Mouse (Mus musculus) liver, embryonic 11.5 days (tissue): ENCODE measurements at regions not wholly inside any gene's neighbourhood (a gene's known extent, or its start where the extent isn't known, plus 50 kb on each side); places are given as distances from the start of the nearest gene placed in this dataset.

ENCODE experiments used
- ATAC-seq: fragments of 200-750 bp; cut with Nextera tagmentation; replicated peaks from 2 replicates; pipeline ENCODE4 v1.8.0; 2017; ENCODE audit warnings: moderate number of reproducible peaks, mild to moderate bottlenecking, moderate TSS enrichment, moderate library complexity; ENCODE audit not compliant: low FRiP score
- DNase-seq: peaks from one replicate; pipeline ENCODE4 v3.0.0-alpha.2; 2017; ENCODE audit warnings: low spot score
- H3K27ac ChIP-seq: fragments of 300-500 bp; sonication (generic); 2 replicates; pipeline ENCODE4 v1.5.1; 2014; ENCODE audit warnings: mild to moderate bottlenecking, low read depth, low read length, control low read depth
- H3K27me3 ChIP-seq: fragments of 300-500 bp; sonication (generic); replicated peaks from 2 replicates; pipeline ENCODE4 v1.6.1; 2014; ENCODE audit warnings: low read length, mixed read lengths; ENCODE audit not compliant: control insufficient read depth, insufficient read depth
- H3K36me3 ChIP-seq: fragments of 300-500 bp; sonication (generic); 2 replicates; pipeline ENCODE4 v1.6.1; 2014; ENCODE audit warnings: mild to moderate bottlenecking, low read length, moderate library complexity, mixed read lengths; ENCODE audit not compliant: control insufficient read depth, insufficient read depth
- H3K4me1 ChIP-seq: fragments of 300-500 bp; sonication (generic); replicated peaks from 2 replicates; pipeline ENCODE4 v1.6.1; 2014; ENCODE audit warnings: low read length, mixed read lengths; ENCODE audit not compliant: control insufficient read depth, insufficient read depth
- H3K4me2 ChIP-seq: fragments of 300-500 bp; sonication (generic); 2 replicates; pipeline ENCODE4 v1.6.1; 2014; ENCODE audit warnings: mild to moderate bottlenecking, control low read depth, moderate library complexity
- H3K4me3 ChIP-seq: fragments of 300-500 bp; sonication (generic); 2 replicates; pipeline ENCODE4 v1.5.1; 2014; ENCODE audit warnings: low read depth, low read length, control low read depth
- H3K9ac ChIP-seq: fragments of 300-500 bp; sonication (generic); 2 replicates; pipeline ENCODE4 v1.6.1; 2014; ENCODE audit warnings: low read depth, low read length, control low read depth
- H3K9me3 ChIP-seq: fragments of 300-500 bp; sonication (generic); 2 replicates; pipeline ENCODE4 v1.6.1; 2016; ENCODE audit warnings: low read length, inconsistent platforms, mixed read lengths; ENCODE audit not compliant: control insufficient read depth
- WGBS: fragments of 180-500 bp; shearing (Covaris S2); extraction: QIAGEN DNeasy Blood & Tissue Kit; methylation state at CpG from one replicate; pipeline ENCODE4 v1.1.7; 2014; 5-methylcytosine and 5-hydroxymethylcytosine counted together

GRCm38 (mm10) chr10:16438414-16438813 lies 1284.6 kb upstream of the Cited2 start:
- Histone ChIP-seq H3K4me2 (no peak overlapping the region), H3K36me3 (no peaks in the 10 kb centered on the region), H3K9ac (no peak overlapping the region), H3K4me3 (no peak overlapping the region), H3K9me3 (no peaks in the 10 kb centered on the region), H3K27me3 (no peaks in the 10 kb centered on the region), H3K4me1 (no peaks in the 10 kb centered on the region), H3K27ac (no peak overlapping the region)
- WGBS: 75% methylated on average over 4 of the region's 4 CpGs
- ATAC-seq (no peak), DNase-seq (no peak)

- Histone ChIP-seq H3K27me3 (no peaks in the 10 kb centered on the region), H3K4me3 (no peak overlapping the region), H3K4me1 (no peaks in the 10 kb centered on the region), H3K4me2 (no peak overlapping the region), H3K9ac (no peak overlapping the region), H3K36me3 (no peaks in the 10 kb centered on the region), H3K27ac (no peak overlapping the region), H3K9me3 (no peaks in the 10 kb centered on the region)
- ATAC-seq (no peak), DNase-seq (no peak)
- 49% methylated on average over 3 of the region's 3 CpGs for WGBS
These were observed 1281.9 kb upstream of the Cited2 start for GRCm38 (mm10) chr10:16440932-16441640.

- no peaks in the 10 kb centered on the region for H3K9me3 ChIP-seq
- H3K4me2 ChIP-seq: no peak overlapping the region
- H3K27ac ChIP-seq: no peak overlapping the region
- no peaks in the 10 kb centered on the region for H3K4me1 ChIP-seq
- no peaks in the 10 kb centered on the region for H3K36me3 ChIP-seq
- WGBS: 77% methylated on average over 2 of the region's 2 CpGs
- no peak overlapping the region for H3K4me3 ChIP-seq
- H3K27me3 ChIP-seq: no peaks in the 10 kb centered on the region
- ATAC-seq (no peak), DNase-seq (no peak)
- H3K9ac ChIP-seq: no peak overlapping the region
These were observed 1281.4 kb upstream of the Cited2 start for GRCm38 (mm10) chr10:16441661-16442072.

GRCm38 (mm10) chr10:16443901-16444300 lies 1279.1 kb upstream of the Cited2 start:
- no peak for ATAC-seq

GRCm38 (mm10) chr10:16467935-16468334 lies 1255.1 kb upstream of the Cited2 start:
- no peaks in the 10 kb centered on the region for H3K36me3 ChIP-seq
- no peak for ATAC-seq

More at GRCm38 (mm10) chr10:16443901-16444300, 1279.1 kb upstream of the Cited2 start:
- no peaks in the 10 kb centered on the region for H3K36me3 ChIP-seq
- no peak overlapping the region for H3K4me2 ChIP-seq
- no peak overlapping the region for H3K4me3 ChIP-seq
- no peaks in the 10 kb centered on the region for H3K9me3 ChIP-seq
- no peak overlapping the region for H3K27ac ChIP-seq
- DNase-seq: no peak
- no peaks in the 10 kb centered on the region for H3K27me3 ChIP-seq
- no peaks in the 10 kb centered on the region for H3K4me1 ChIP-seq
- no peak overlapping the region for H3K9ac ChIP-seq

GRCm38 (mm10) chr10:16469711-16470110 lies 1253.3 kb upstream of the Cited2 start:
- no peak overlapping the region for H3K4me3 ChIP-seq
- WGBS: 34% methylated on average over 1 of the region's 1 CpGs
- H3K27ac ChIP-seq: no peak overlapping the region
- no peaks in the 10 kb centered on the region for H3K27me3 ChIP-seq
- no peak overlapping the region for H3K9ac ChIP-seq
- H3K36me3 ChIP-seq: no peaks in the 10 kb centered on the region
- DNase-seq: no peak
- no peak; the same call in 1 of the 2 replicates for ATAC-seq
- H3K4me2 ChIP-seq: no peak overlapping the region
- no peaks in the 10 kb centered on the region for H3K4me1 ChIP-seq
- H3K9me3 ChIP-seq: no peaks in the 10 kb centered on the region

More at GRCm38 (mm10) chr10:16467935-16468334, 1255.1 kb upstream of the Cited2 start:
- no peak for DNase-seq
- Histone ChIP-seq H3K9me3 (no peaks in the 10 kb centered on the region), H3K9ac (no peak overlapping the region), H3K4me3 (no peak overlapping the region), H3K4me1 (no peaks in the 10 kb centered on the region), H3K27me3 (no peaks in the 10 kb centered on the region), H3K4me2 (no peak overlapping the region), H3K27ac (no peak overlapping the region)
- 72% methylated on average over 3 of the region's 3 CpGs for WGBS

GRCm38 (mm10) chr10:16473952-16474521 lies 1249.0 kb upstream of the Cited2 start:
- Histone ChIP-seq H3K27me3 (no peaks in the 10 kb centered on the region), H3K4me2 (no peak overlapping the region)
- 53% methylated on average over 1 of the region's 1 CpGs for WGBS

GRCm38 (mm10) chr10:16498580-16498979 lies 1224.4 kb upstream of the Cited2 start:
- Histone ChIP-seq H3K4me2 (no peak overlapping the region), H3K27ac (no peak overlapping the region), H3K9ac (no peak overlapping the region), H3K9me3 (no peaks in the 10 kb centered on the region), H3K4me3 (no peak overlapping the region), H3K4me1 (no peaks in the 10 kb centered on the region), H3K36me3 (no peaks in the 10 kb centered on the region), H3K27me3 (no peaks in the 10 kb centered on the region)
- 93% methylated on average over 1 of the region's 1 CpGs for WGBS
- ATAC-seq (no peak), DNase-seq (no peak)

More at GRCm38 (mm10) chr10:16473952-16474521, 1249.0 kb upstream of the Cited2 start:
- Histone ChIP-seq H3K27ac (no peak overlapping the region), H3K4me1 (no peaks in the 10 kb centered on the region), H3K36me3 (no peaks in the 10 kb centered on the region), H3K9me3 (no peaks in the 10 kb centered on the region), H3K4me3 (no peak overlapping the region), H3K9ac (no peak overlapping the region)
- ATAC-seq (no peak), DNase-seq (no peak)

GRCm38 (mm10) chr10:16507681-16508080 lies 1215.3 kb upstream of the Cited2 start:
- H3K4me1 ChIP-seq: no peaks in the 10 kb centered on the region
- WGBS: 84% methylated on average over 2 of the region's 2 CpGs
- H3K9me3 ChIP-seq: no peaks in the 10 kb centered on the region
- no peak overlapping the region for H3K9ac ChIP-seq
- H3K36me3 ChIP-seq: no peaks in the 10 kb centered on the region
- H3K27me3 ChIP-seq: no peaks in the 10 kb centered on the region
- ATAC-seq: no peak
- no peak for DNase-seq
- H3K4me2 ChIP-seq: no peak overlapping the region
- no peak overlapping the region for H3K27ac ChIP-seq
- H3K4me3 ChIP-seq: no peak overlapping the region
